Mouse (Mus musculus) brown adipose tissue, adult 24 weeks (tissue): ENCODE data around the gene Dpm2. TPM values are rescaled to one million over a fixed set of nuclear protein-coding genes. Genes with fewer than 3 reads are reported as not detected.

Experiments
- H3K27ac ChIP-seq: fragments of 200-500 bp; replicated peaks from 2 replicates; pipeline ENCODE4 v1.5.1; 2012; ENCODE audit warnings: low read depth, mild to moderate bottlenecking, low read length
- H3K4me1 ChIP-seq: fragments of 200-500 bp; 2 replicates; pipeline ENCODE4 v1.6.1; 2012; ENCODE audit warnings: low read length, mixed read lengths; ENCODE audit not compliant: control insufficient read depth, insufficient read depth, insufficient read length
- H3K4me3 ChIP-seq: fragments of 200-500 bp; 2 replicates; pipeline ENCODE4 v1.5.1; 2012; ENCODE audit warnings: low read depth, mild to moderate bottlenecking, low read length, moderate library complexity; ENCODE audit not compliant: insufficient read depth
- polyA plus RNA-seq: library from polyadenylated mRNA; stranded (reverse); fragments of >200 nt; gene quantifications from 2 replicates; pipeline ENCODE4 v1.2.4, GENCODE M21; 2012; ENCODE audit not compliant: missing spikeins, insufficient read depth, insufficient read length

Gene Dpm2
- polyA plus RNA-seq, 1 experiment = 37.5 TPM

DNA sequence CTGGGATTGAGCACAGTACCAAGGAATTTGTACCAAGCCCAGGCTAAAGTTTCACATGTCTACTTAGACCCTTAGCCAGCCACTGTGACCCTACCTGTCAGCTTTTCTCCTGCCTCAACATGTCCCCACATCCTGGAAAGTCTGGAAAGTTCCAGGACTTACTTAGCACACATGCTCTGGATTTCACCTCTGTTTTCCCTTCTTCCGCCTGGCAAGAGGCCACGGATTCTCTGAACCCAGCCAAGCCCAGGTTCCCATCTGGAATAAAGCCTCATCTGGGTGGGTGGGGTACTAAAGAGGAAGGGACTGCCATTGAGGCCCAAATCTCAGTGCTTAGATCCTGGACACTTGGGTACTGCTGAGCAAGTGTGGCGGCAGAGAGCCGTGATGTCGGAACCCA lies 32.7 kb upstream of the Dpm2 start:
- peaks cover 53% of the 10 kb centered on the region for H3K4me1 ChIP-seq
- H3K27ac ChIP-seq = peak overlapping the region; percentile 75
- H3K4me3 ChIP-seq = peak overlapping the region; percentile 87

DNA sequence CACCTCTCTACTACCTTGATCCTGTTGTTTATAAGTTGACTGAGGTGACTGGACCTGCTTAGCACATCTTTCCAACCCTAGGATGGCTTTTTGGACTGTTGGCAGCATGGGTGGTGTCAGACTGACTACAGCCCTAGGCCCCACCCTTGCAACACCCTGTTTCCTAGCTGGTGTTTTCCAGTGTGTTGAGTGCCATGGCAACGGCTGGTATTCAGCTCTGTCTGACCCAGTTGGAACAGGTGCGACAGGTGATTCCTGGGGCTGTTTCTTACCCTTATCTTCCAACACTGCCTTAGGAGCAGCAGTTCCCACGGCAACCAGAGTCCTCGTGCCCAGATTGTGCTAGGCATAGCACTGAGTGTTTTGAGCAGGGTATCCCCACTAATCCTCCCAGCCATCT lies 32.2 kb upstream of the Dpm2 start:
- Histone ChIP-seq H3K4me3 (peak overlapping the region; percentile 87), H3K27ac (peak overlapping the region; percentile 75), H3K4me1 (peaks cover 55% of the 10 kb centered on the region)

DNA sequence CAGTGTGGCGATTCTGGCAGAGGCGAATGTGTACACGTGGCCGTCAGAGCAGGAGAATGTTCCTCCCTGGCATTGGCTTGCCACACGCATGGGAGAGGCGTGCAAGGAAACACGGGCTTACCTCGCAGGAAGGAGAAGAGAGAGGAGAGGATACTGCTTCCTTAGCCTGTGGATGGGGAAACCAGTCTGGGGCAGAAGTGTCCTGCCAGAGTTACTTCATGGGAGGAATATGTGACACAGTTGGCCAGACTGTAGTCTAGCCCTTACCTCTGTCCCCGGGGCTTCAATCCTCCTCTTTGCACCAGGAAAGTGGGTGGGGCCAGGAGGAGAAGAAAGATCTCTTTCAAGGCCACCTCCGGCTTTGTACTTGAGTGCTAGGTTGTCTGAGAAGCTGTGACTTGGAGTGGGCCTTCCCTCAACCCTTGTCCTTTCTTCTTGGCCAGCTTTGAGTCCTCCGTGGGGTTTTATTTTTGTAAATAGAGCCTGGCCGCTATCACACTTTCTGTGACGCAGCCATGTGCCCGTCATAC lies 31.1 kb upstream of the Dpm2 start:
- peak overlapping the region; percentile 23 for H3K4me3 ChIP-seq
- peak overlapping the region; percentile 75; the same call in 1 of the 2 replicates for H3K27ac ChIP-seq
- H3K4me1 ChIP-seq = peaks cover 52% of the 10 kb centered on the region

DNA sequence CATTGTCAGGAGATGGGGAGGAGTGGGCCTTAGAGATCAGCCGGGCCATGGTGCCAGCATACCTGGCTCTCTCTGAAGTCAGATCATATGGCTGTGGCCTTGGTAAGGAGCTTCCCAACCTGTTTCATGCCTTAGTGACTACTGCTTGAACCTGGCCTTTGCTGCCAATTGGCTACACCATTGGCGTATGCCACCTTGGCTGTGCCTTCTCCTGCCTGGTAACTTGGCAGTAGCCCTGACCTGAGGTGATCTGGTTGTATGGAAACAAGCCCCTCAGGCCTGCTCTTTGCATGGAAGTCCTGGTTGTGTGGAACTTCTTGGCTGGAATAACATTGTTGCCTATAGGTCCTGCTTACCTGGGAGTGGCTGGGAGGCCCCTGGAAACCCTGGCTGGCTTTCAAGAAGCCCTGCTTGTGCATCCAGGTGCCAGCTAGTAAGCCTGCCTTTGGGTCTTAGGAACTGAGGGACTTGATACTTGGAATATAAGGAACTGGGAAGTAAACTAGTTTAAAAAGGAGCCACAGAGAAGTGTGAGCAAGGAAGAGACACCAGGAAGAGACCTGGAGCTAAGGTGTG lies 29.2 kb upstream of the Dpm2 start:
- H3K4me1 ChIP-seq = peaks cover 52% of the 10 kb centered on the region
- no peak overlapping the region for H3K4me3 ChIP-seq
- H3K27ac ChIP-seq = no peak overlapping the region

DNA sequence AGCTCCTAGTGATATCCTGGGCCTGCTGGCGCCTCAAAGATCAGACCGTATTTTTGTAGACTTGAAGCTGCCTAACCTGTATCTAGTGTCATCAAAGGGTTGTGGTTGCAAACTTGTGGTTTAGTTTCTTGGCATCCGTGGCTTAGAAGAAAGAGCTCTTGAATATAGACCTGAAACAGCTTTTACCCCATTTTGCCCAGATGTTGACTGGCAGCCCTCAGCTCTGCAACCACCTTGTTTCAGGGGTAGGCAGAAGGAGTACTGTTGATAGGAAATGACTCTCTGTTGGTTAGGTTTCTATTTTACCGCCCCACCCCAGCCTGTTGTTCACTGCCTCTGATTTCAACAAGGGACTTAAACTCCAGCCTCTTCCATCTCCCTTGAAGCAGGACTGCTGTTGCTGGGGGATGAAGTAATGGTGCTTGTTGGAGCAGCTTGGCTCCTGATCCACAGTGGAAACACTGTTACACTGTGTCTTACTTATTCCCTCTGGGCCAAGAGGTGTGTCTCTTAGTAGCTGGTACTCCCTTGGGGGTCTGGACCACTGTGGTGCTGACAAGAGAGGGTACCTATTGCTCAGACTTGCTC lies 28.6 kb upstream of the Dpm2 start:
- Histone ChIP-seq H3K4me3 (no peak overlapping the region), H3K27ac (no peak overlapping the region), H3K4me1 (peaks cover 57% of the 10 kb centered on the region)

DNA sequence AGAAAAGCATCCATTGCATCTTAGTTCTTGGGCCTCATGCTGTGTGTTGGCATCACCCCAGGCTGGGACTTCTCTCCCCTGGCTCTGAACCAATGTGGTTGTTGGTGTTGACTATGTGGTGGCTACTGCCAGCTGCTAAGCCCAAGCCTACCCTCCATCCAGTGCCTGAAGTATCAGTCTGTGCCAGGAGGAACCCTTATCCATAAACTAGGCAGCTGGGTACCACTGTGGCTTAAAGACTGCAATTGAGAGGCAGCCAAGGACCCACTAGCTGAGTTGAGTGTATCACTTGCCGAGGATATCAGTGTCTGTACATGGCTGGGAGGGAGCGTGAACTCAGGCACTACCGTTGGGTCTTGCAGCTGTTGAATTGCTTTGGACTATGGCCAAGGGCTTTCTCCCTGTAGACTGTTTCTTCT lies 27.6 kb upstream of the Dpm2 start:
- no peak overlapping the region for H3K27ac ChIP-seq

DNA sequence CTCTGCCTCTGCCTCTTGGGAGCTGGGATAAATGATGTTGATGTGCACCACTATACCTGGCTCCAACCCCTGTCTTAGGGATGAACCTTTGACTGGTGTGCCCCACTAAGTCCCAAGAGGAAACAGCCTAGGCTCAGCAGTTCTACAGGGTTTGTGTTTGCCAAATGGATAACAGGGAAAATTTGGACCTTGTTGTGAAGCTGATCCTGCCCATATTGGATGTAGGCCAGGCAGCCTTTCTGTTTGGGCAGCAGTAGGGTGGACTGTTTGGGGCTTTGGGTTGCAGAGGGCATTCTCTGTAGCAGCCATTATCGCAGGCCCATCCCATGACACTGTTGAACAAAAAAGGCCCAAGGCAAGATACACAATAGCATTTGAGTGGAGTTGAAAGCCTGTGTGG lies 23.7 kb upstream of the Dpm2 start:
- no peak overlapping the region for H3K4me3 ChIP-seq
- peaks cover 52% of the 10 kb centered on the region for H3K4me1 ChIP-seq
- H3K27ac ChIP-seq = no peak overlapping the region

More for the DNA sequence above, 27.6 kb upstream of the Dpm2 start:
- Histone ChIP-seq H3K4me3 (no peak overlapping the region), H3K4me1 (peaks cover 59% of the 10 kb centered on the region)

DNA sequence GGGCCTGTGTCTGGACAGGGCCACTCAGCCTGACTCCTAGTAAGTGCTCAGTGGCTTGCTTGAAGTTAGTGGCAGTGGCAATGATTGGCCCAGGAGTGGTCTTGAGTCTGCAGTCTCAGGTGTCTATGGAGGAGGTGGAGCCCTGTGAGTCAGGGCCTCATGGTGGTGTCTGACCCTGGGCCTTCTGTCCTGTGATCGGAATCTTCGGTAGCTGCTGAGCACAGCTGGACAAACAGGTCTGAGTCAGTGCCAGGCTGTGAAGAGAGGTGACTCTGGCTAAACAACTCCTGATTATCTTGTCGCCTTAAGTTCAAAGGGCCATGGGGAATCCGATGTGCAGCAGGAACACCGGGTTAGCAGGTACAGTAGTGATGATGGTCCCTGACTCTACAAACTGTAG lies 23.3 kb upstream of the Dpm2 start:
- Histone ChIP-seq H3K4me1 (peaks cover 48% of the 10 kb centered on the region), H3K4me3 (no peak overlapping the region), H3K27ac (no peak overlapping the region)

DNA sequence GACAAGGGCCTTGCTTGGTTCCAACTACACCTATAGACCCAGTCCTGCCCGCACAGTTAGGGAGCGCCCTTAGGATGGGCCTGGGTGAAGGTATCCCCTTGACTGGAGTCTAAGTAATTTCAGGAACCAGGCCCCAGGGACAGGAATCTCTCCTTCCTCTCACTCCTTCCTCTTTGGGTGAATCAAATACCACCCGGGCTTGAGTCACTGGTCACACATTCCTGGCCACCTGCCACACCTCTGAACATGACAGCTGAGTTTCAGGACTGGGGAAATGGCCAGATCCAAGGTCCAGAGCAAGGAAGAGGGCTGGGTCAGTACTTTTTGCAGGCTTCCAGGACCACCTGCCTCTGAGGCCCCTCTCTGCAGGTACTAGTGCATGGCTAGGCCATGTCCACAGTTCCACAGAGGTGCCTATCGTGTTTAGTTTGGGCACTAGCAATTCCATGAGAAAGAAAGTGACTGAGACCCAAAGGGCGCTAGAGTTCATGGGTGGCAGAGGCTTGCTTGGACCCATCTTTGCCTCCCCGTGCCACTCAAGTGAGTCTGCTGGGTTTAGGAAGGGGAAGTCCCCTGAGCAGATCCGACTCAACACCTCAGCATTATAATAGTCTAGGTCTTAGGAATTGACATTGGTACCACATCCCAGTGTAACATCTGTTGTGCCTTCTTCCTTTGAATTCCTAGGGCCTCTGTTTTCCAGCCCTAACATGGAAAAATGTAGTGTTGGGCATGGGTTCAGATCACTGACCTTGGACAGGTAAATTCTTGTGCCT lies 22.5 kb upstream of the Dpm2 start:
- H3K4me3 ChIP-seq = no peak overlapping the region
- H3K4me1 ChIP-seq = peaks cover 40% of the 10 kb centered on the region
- no peak overlapping the region for H3K27ac ChIP-seq

DNA sequence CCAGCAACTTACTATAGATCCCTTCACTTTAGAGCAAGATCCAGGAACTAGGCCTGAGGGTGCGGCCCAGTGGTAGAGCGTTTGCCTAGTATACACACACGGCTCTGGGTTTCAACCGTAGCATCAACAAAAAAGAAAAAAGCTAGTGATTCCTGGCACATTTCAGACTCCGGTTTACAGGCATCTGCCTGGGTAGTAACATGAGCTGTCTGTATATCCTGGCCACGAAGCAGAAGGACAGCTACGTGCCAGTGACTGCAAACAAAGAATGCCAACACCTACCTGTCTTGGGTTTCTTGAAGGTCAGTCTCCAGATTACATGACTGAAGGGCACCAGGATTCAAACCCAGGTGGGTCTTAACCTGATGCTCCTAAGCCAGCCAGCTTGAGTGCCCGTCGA lies 21.5 kb upstream of the Dpm2 start:
- Histone ChIP-seq H3K27ac (no peak overlapping the region), H3K4me1 (peaks cover 36% of the 10 kb centered on the region), H3K4me3 (no peak overlapping the region)

DNA sequence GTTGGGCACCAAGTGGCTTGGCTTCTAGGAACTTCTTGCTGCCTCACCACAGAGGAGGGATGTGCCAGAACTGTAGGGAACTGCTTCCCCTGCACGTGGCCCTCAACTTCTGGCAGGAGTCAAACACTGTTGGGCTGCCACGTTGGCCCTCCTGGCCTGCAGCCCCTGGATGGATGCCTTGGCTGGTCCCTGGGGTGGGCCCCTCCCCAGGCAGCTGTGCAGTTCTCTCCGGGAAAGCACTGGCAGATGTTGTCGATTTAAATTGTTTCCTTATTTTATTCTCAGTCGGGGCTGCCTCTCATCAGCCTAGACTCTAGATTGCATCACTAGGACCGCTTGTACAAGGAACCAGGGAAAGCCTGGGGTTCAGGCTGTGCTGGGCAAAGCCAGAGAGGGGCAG lies 20.9 kb upstream of the Dpm2 start:
- Histone ChIP-seq H3K4me3 (no peak overlapping the region), H3K27ac (no peak overlapping the region), H3K4me1 (peaks cover 36% of the 10 kb centered on the region)

DNA sequence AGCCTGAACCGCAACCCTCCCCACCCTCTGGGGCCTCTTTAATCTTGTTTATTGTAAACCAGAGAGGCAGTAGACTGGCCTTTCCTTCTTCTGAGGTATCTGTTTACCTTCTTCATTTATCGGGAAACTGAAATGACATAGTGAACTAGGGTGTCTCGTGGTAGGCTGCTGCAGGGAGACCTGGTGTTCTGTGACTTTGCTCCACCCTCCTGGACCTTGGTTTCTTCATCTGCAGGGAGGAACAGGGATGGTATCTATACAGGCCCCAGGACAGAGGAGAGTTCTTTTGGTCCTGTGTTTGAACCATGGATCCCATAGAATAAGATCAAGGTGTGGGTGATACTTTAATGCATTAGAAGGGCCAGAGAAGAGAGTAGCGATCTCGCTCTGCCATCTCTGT lies 19.4 kb upstream of the Dpm2 start:
- no peak overlapping the region for H3K4me3 ChIP-seq
- H3K27ac ChIP-seq = no peak overlapping the region
- peaks cover 39% of the 10 kb centered on the region for H3K4me1 ChIP-seq

DNA sequence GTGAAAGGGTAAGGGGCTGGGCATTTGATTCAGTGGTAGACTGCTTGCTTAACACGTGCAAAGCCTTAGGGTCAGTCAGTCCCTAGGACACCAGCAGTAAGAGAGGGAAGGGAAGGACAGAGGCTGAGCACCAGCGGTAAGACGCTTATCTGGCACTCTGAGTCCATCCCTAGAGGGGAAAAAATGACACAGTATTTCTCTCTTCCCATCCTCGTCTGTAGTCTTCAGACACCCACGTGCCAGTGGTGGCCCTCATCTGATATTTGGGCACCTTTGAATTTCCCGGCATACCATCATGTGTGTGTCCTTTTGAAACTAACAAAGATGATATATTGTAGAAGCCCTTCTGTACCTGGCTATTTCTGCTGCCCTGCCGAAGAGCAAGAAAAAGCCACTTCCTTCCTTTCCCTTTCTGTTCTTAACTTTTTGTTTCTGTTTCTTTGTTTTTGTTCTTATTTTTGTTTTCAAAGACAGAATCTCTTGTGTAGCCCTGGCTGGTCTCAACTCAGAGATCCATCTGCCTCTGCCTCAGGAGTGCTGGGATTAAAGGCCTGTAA lies 17.0 kb upstream of the Dpm2 start:
- H3K4me1 ChIP-seq = peaks cover 19% of the 10 kb centered on the region
- no peak overlapping the region for H3K27ac ChIP-seq
- no peak overlapping the region for H3K4me3 ChIP-seq

DNA sequence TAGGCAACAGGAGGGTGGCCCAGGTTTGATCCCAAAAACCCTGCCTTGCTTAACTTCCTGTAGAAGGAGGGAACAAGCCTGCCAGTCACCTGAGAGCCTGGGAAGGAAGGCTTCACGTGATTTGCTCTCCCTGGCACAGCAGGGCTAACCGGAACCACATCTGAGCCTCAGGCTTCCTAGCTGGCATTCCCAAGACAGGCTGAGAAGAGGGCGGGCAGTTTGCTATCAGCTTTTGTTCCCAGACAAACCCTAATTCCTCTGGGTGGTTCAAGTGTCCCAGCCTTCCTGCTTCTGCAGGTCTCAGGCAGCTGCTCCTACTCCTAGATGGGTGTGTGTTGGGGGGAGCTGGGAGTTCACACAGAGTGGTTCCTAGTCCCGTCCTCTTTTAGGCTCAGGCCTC lies 15.2 kb upstream of the Dpm2 start:
- H3K4me3 ChIP-seq = no peak overlapping the region
- peaks cover 5% of the 10 kb centered on the region; the same call in 1 of the 2 replicates for H3K4me1 ChIP-seq
- no peak overlapping the region for H3K27ac ChIP-seq

DNA sequence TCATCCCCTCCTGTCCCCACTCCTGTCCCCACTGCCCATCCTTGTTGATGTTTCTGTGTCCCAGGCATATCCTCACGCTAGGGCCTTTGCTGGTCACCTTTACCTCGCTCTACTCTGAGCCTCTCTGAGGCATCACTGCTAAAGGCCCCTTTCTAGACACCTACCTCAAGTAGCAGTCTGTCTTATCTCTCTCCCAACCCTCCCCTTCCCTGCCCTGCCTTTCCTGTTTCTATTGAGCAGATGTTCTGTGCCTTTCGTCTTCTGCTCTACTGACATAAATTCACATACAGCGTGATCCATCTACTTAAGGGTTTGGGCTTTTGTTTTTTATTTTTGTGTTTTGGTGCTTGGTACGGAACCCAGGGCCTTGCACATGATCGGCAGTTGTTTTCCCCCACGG lies 14.6 kb upstream of the Dpm2 start:
- H3K27ac ChIP-seq = no peak overlapping the region
- H3K4me3 ChIP-seq = no peak overlapping the region

More for the DNA sequence above, 14.6 kb upstream of the Dpm2 start:
- peaks cover 5% of the 10 kb centered on the region; the same call in 1 of the 2 replicates for H3K4me1 ChIP-seq
